Mouse (Mus musculus) liver, adult (tissue): ENCODE results near the gene Hsd3b7.

Source experiments
- GATA4 ChIP-seq: IDR thresholded peaks from 2 replicates; pipeline ENCODE4 v1.6.1; 2014; ENCODE audit warnings: mild to moderate bottlenecking, low read length; ENCODE audit not compliant: insufficient replicate concordance

The Hsd3b7 gene

GRCm38 (mm10) chr7:127823236-127824171 is 23.1 kb downstream of the Hsd3b7 start:
- no peak for TF ChIP-seq GATA4

- no peak for TF ChIP-seq GATA4
These were observed 23.9 kb downstream of the Hsd3b7 start, which contains the start of the genes Stx4a and Stx1b for GRCm38 (mm10) chr7:127824176-127824871. Gene Stx4a, plus strand, starts transcription at chr7:127824294. Gene Stx1b, minus strand, starts transcription at chr7:127824549.

- TF ChIP-seq GATA4, result no peak
These were observed 35.1 kb downstream of the Hsd3b7 start for GRCm38 (mm10) chr7:127835550-127835949.

- TF ChIP-seq GATA4, result no peak
These were observed 37.1 kb downstream of the Hsd3b7 start for GRCm38 (mm10) chr7:127837473-127837872.

- no peak for TF ChIP-seq GATA4
These were observed 40.5 kb downstream of the Hsd3b7 start for GRCm38 (mm10) chr7:127840886-127841285.

GRCm38 (mm10) chr7:127841340-127842000 is 41.1 kb downstream of the Hsd3b7 start:
- peak; percentile 72; the same call in 1 of the 2 replicates for TF ChIP-seq GATA4

GRCm38 (mm10) chr7:127842001-127842718 is 41.8 kb downstream of the Hsd3b7 start:
- no peak for TF ChIP-seq GATA4

- TF ChIP-seq GATA4, result no peak
These were observed 49.8 kb downstream of the Hsd3b7 start for GRCm38 (mm10) chr7:127849973-127850875.

- no peak for TF ChIP-seq GATA4
These were observed 50.5 kb downstream of the Hsd3b7 start for GRCm38 (mm10) chr7:127850906-127851305.
